Mouse (Mus musculus): ENCODE data around the gene Prss33. TPM values are rescaled to one million over a fixed set of nuclear protein-coding genes. Genes with fewer than 3 reads are reported as not detected.

Gene Prss33
- polyA plus RNA-seq, 1 experiment from 2014 or later, result not detected

DNA sequence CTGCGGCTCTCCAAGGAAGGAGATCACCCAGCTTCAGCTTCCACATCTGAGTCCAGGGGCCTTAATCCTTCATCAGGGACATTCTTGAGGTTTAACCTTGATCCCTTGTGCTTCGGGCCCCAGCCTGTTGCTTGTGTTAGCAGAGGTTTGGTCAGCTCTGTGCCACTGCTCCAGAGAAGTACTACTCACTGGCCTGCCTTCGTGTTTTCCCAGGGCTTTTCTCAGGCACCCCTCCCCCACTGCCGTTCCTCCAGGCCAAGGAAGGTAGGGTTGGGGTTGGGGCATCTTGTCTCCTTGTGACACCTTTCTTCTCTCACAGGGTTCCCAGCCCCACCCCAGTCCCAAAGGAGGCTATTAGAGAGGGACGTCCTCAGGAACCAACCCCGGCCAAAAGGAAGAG lies 13.8 kb downstream of the Prss33 start:
- H3K4me2 ChIP-seq, result no peak overlapping the region
- no peaks in the 10 kb centered on the region for H3K27me3 ChIP-seq
- H3K9me3 ChIP-seq (replicated peaks), result peaks cover 19% of the 10 kb centered on the region
- H3K36me3 ChIP-seq (ENCODE audit: poor library complexity, severe bottlenecking), result peaks cover 100% of the 10 kb centered on the region
- ATAC-seq, result no peak
- 82% methylated on average over 6 of the region's 6 CpGs for WGBS
- H3K4me3 ChIP-seq, result no peak overlapping the region
- peaks cover 11% of the 10 kb centered on the region for H3K4me1 ChIP-seq
- H3K9ac ChIP-seq, result no peak overlapping the region
- no peak overlapping the region for H3K27ac ChIP-seq

DNA sequence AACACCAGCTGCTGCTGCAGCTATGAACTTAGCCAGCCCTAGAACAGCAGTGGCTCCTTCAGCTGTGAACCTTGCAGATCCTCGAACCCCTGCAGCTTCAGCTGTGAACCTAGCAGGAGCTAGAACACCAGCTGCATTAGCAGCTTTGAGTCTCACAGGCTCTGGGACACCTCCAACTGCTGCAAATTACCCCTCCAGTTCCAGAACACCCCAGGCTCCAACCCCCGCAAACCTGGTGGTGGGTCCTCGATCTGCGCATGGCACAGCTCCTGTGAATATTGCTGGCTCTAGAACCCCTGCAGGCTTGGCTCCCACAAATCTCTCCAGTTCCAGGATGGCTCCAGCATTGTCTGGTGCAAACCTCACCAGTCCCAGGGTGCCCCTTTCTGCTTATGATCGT lies 15.1 kb downstream of the Prss33 start:
- no peak overlapping the region for H3K27ac ChIP-seq

DNA sequence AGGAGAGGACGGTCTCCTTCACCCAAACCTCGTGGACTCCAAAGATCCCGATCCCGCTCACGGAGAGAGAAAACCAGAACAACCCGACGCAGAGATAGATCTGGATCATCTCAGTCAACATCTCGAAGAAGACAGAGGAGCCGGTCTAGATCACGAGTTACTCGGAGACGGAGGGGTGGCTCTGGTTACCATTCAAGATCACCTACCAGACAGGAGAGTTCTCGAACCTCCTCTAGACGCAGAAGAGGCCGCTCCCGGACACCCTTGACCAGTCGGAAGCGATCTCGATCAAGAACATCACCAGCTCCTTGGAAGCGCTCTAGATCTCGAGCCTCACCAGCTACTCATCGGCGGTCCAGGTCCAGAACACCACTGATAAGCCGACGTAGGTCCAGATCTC lies 16.6 kb downstream of the Prss33 start:
- WGBS, result 98% methylated on average over 25 of the region's 25 CpGs
- peaks cover 100% of the 10 kb centered on the region for H3K36me3 ChIP-seq (ENCODE audit: poor library complexity, severe bottlenecking)
- no peak overlapping the region for H3K4me3 ChIP-seq
- H3K9me3 ChIP-seq (replicated peaks), result peaks cover 22% of the 10 kb centered on the region
- no peaks in the 10 kb centered on the region for H3K4me1 ChIP-seq
- no peaks in the 10 kb centered on the region for H3K27me3 ChIP-seq
- H3K9ac ChIP-seq, result no peak overlapping the region
- no peak overlapping the region for H3K27ac ChIP-seq
- H3K4me2 ChIP-seq, result no peak overlapping the region
- ATAC-seq, result no peak

More for the DNA sequence above, 15.1 kb downstream of the Prss33 start:
- H3K27me3 ChIP-seq, result no peaks in the 10 kb centered on the region
- WGBS, result 97% methylated on average over 5 of the region's 5 CpGs
- no peak for ATAC-seq
- H3K4me2 ChIP-seq, result no peak overlapping the region
- no peaks in the 10 kb centered on the region for H3K4me1 ChIP-seq
- no peak overlapping the region for H3K9ac ChIP-seq
- H3K4me3 ChIP-seq, result no peak overlapping the region
- H3K9me3 ChIP-seq (replicated peaks), result peaks cover 20% of the 10 kb centered on the region
- H3K36me3 ChIP-seq (ENCODE audit: poor library complexity, severe bottlenecking), result peaks cover 100% of the 10 kb centered on the region

DNA sequence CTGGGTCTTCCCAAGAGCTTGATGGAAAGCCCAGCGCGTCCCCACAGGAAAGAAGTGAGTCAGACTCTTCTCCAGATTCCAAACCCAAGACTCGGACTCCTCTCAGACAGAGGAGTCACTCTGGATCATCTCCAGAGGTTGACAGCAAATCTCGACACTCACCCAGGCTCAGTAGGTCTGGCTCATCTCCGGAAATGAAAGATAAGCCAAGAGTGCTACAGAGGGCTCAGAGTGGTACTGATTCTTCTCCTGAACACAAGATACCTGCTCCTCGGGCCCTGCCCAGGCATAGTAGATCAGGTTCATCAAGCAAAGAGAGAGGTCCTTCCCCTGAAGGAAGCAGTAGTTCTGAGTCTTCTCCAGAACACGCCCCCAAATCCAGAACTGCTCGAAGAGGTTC lies 17.3 kb downstream of the Prss33 start:
- H3K9ac ChIP-seq, result no peak overlapping the region
- peaks cover 22% of the 10 kb centered on the region for H3K9me3 ChIP-seq (replicated peaks)
- H3K27me3 ChIP-seq, result no peaks in the 10 kb centered on the region
- H3K4me3 ChIP-seq, result no peak overlapping the region
- H3K4me1 ChIP-seq, result no peaks in the 10 kb centered on the region
- no peak overlapping the region for H3K4me2 ChIP-seq
- H3K36me3 ChIP-seq (ENCODE audit: poor library complexity, severe bottlenecking), result peaks cover 100% of the 10 kb centered on the region
- H3K27ac ChIP-seq, result no peak overlapping the region
- 97% methylated on average over 8 of the region's 8 CpGs for WGBS
- ATAC-seq, result no peak

DNA sequence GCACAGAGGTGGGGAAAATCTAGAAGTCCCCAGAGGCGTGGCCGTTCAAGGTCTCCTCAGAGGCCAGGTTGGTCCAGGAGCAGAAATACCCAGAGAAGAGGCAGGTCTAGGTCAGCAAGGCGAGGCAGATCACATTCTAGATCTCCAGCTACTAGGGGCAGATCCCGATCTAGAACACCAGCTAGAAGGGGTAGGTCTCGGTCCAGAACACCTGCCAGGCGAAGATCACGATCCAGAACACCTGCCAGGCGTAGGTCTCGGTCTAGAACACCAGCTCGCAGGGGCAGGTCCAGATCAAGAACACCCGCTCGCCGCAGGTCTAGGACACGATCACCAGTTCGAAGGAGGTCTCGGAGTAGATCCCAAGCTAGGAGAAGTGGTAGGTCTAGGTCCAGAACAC lies 20.2 kb downstream of the Prss33 start:
- no peak for ATAC-seq
- Histone ChIP-seq H3K27ac (no peak overlapping the region), H3K36me3 (ENCODE audit: poor library complexity, severe bottlenecking) (peaks cover 96% of the 10 kb centered on the region), H3K4me2 (no peak overlapping the region), H3K27me3 (no peaks in the 10 kb centered on the region), H3K9ac (no peak overlapping the region), H3K4me1 (no peaks in the 10 kb centered on the region), H3K4me3 (no peak overlapping the region), H3K9me3 (replicated peaks) (peaks cover 22% of the 10 kb centered on the region)
- WGBS, result 98% methylated on average over 16 of the region's 16 CpGs

DNA sequence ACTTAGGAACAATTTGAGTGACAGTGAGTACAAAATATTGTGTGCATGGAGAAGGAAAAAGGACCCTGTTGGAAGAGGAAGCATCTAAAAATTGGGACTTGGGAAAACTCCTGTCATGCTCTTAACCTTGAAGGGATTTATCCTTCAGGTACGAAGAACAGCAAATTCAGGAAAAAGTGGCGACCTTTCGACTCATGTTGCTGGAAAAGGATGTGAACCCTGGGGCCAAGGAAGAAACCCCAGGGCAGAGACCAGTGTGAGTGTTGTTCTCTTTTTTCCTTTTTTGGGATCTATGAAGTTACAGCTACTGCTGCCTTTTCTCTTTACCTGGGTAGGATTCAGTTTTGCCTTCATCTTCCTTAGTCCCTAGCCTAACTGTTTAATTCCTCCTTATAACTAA lies 27.9 kb downstream of the Prss33 start:
- Histone ChIP-seq H3K27me3 (no peaks in the 10 kb centered on the region), H3K27ac (no peak overlapping the region), H3K36me3 (ENCODE audit: poor library complexity, severe bottlenecking) (peaks cover 61% of the 10 kb centered on the region), H3K9me3 (replicated peaks) (no peaks in the 10 kb centered on the region), H3K4me3 (no peak overlapping the region), H3K9ac (no peak overlapping the region), H3K4me1 (peaks cover 32% of the 10 kb centered on the region), H3K4me2 (no peak overlapping the region)
- 88% methylated on average over 3 of the region's 3 CpGs for WGBS
- ATAC-seq, result no peak

DNA sequence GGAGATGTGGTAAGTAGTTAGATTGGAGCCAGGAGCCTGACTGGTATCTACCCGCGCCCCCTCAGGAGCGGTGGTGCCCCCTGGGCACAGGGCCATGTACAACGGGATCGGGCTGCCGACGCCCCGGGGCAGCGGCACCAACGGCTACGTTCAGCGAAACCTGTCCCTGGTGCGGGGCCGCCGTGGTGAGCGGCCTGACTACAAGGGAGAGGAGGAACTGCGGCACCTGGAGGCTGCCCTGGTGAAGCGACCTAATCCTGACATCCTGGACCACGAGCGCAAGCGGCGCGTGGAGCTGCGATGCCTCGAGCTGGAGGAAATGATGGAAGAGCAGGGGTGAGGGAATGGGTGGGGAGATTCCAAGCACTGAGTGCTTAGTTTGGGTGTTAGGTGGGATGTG lies 29.0 kb downstream of the Prss33 start:
- Histone ChIP-seq H3K9me3 (replicated peaks) (no peaks in the 10 kb centered on the region), H3K36me3 (ENCODE audit: poor library complexity, severe bottlenecking) (peaks cover 50% of the 10 kb centered on the region), H3K4me3 (peak overlapping the region; percentile 3; the same call in 1 of the 2 replicates), H3K4me1 (peaks cover 37% of the 10 kb centered on the region), H3K4me2 (peak overlapping the region; percentile 21), H3K27ac (no peak overlapping the region), H3K27me3 (no peaks in the 10 kb centered on the region), H3K9ac (no peak overlapping the region; the same call in 1 of the 2 replicates)
- WGBS, result 83% methylated on average over 25 of the region's 25 CpGs
- ATAC-seq, result no peak

DNA sequence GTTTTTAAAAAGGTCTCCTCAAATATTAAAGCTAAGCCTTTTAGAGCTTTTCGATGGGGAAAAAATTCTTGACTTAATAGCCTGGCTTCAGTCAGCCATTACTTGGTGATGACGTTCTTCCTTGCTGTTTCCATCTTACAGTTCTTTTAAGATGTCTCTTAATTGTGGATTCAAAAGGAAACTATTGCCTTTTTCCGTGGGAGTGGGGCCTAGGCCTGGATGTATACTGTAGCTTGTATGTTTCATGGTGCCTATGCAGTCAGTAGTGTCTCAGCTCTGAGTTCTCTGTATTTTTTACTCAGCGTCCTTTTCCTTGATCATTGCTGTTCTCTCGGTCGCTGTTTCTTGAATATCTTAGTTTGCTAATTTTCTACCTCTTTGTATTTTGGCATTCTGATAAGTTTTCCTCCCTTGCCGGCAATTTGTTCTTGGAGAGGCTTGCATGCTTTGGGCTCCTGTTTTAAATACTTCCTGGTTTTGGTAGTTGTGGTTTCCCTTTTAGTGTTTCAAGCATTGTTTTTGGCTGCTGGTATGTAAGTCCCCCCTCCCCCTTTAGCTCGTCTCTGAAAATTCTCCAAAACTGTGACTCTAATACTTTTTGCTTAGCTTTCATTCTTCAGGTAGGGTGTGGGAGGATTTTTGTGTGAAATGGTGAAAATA lies 31.3 kb downstream of the Prss33 start:
- Histone ChIP-seq H3K9me3 (replicated peaks) (no peaks in the 10 kb centered on the region), H3K4me1 (peaks cover 37% of the 10 kb centered on the region), H3K9ac (peak overlapping the region; percentile 97), H3K36me3 (ENCODE audit: poor library complexity, severe bottlenecking) (peaks cover 28% of the 10 kb centered on the region), H3K27ac (no peak overlapping the region), H3K4me2 (peak overlapping the region; percentile 94), H3K27me3 (no peaks in the 10 kb centered on the region), H3K4me3 (peak overlapping the region; percentile 100)
- no peak for ATAC-seq
- 5% methylated on average over 8 of the region's 8 CpGs for WGBS

DNA sequence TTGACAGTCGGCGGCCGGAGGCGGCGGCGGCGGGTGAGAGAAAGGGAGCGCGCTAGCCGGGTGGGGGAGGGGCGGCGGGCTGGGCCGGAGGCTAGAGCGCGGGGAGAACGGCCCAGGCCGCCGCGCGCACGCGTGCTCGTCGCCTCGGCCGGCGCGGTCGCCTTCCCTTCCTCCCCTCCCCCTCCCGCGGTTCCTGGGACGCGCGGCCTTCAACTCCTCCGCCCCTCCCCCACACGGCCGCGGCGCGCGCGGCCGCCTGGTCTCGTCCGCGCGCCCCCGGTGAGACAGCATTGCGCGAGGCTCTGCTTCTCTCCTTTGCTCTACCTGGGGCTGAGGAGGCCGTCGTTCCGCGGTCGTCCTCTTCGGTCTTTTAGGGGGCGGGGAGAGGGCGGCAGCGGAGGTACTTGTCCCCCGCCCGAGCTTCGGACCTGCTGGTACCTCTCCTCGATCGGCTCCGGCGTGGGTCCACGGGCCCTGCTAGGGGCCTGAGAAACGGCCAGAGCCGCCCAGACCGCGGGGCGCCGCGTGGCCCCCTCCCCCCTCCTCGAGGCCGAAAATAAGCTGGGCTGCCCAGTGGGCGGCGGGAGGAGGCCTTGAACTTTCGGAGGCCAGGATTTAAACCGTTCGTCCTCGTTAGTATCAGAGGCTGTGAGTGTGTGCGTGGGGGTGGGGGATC lies 32.4 kb downstream of the Prss33 start:
- Histone ChIP-seq H3K27ac (peak overlapping the region; percentile 97), H3K4me2 (peak overlapping the region; percentile 94), H3K4me1 (peaks cover 37% of the 10 kb centered on the region), H3K4me3 (peak overlapping the region; percentile 100), H3K9ac (peak overlapping the region; percentile 97), H3K9me3 (replicated peaks) (no peaks in the 10 kb centered on the region), H3K36me3 (ENCODE audit: poor library complexity, severe bottlenecking) (peaks cover 17% of the 10 kb centered on the region), H3K27me3 (no peaks in the 10 kb centered on the region)
- under 1% methylated on average over 47 of the region's 83 CpGs for WGBS
- ATAC-seq, result peak; percentile 56

DNA sequence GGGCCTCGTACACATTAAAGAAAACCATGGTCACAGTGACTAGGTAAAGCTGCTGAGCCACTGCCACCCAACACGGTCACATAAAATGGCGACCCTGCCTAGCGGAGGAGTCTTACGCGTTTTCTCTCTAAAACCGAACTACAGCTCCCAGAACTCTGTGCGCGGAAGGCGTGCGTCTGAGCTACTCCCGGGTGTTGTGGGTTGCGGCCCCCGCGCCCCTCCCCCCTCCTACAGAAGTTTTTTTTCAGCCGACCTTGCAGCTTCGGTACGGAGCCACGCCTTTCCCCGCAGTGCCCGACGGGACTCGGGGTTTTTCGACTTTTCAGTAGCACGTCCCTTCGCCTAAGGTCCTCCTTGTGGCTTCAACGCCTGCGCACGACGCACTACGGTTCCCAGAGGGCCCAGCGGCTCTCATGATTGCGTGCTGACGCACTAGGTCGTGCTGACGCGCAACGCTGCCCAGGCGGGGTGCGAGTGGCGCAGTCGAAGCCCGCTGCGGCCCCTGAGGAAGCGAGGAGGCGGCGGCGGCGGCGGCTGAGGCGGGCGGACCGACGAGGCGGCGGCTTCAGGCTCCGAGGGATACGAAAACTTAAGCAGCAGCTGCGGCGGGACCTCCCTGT lies 33.0 kb downstream of the Prss33 start:
- WGBS, result under 1% methylated on average over 49 of the region's 60 CpGs
- Histone ChIP-seq H3K4me1 (peaks cover 37% of the 10 kb centered on the region), H3K9ac (peak overlapping the region; percentile 97), H3K9me3 (replicated peaks) (no peaks in the 10 kb centered on the region), H3K4me3 (peak overlapping the region; percentile 100), H3K4me2 (peak overlapping the region; percentile 94), H3K27ac (peak overlapping the region; percentile 97), H3K27me3 (no peaks in the 10 kb centered on the region), H3K36me3 (ENCODE audit: poor library complexity, severe bottlenecking) (peaks cover 11% of the 10 kb centered on the region)
- ATAC-seq, result peak; percentile 99

DNA sequence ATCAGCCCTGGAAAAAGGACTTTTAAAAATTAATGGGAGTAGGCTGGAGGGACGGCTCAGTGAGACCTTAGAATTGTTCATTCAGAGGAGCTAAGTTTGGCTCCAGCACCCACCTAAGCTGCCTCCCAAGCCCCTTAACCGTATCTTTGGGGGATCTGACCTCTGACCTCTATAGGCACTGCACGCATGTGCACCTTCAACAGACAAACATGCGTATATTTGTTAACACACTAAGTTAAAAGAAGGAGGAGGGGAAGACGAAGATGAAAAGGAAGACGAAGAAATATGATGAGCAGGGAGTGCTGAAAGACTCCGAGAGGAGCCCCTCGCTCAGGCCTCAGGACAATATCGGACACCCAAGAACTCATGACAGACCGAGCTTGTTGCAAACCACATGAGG lies 34.2 kb downstream of the Prss33 start:
- H3K9ac ChIP-seq, result no peak overlapping the region
- no peak overlapping the region for H3K4me2 ChIP-seq
- WGBS, result 95% methylated on average over 10 of the region's 10 CpGs
- no peak overlapping the region for H3K27ac ChIP-seq
- no peak for ATAC-seq
- no peak overlapping the region for H3K4me3 ChIP-seq
- H3K27me3 ChIP-seq, result no peaks in the 10 kb centered on the region
- no peaks in the 10 kb centered on the region for H3K36me3 ChIP-seq (ENCODE audit: poor library complexity, severe bottlenecking)
- H3K9me3 ChIP-seq (replicated peaks), result no peaks in the 10 kb centered on the region
- H3K4me1 ChIP-seq, result peaks cover 29% of the 10 kb centered on the region

DNA sequence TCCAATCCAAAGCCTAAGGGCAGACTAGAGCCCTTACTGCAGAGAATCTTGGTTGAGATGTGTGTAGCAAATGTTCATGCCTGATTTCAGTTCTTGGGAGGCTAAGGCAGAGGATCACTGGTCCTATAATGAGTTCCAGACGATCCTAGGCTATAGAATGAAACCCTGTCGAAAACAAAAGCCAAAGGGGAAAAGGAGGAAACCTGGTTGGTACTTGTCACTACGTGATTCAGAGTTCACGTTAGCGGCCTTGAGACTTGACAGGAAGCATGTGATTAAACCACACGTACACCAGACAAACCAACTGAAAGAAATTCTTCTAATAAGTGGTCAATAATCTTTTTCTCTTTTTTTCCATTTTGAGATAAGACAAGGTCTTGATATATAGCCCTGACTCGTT lies 38.5 kb downstream of the Prss33 start:
- ATAC-seq, result no peak
- no peak overlapping the region for H3K4me2 ChIP-seq
- no peak overlapping the region for H3K27ac ChIP-seq
- H3K27me3 ChIP-seq, result no peaks in the 10 kb centered on the region
- H3K4me1 ChIP-seq, result peaks cover 2% of the 10 kb centered on the region; the same call in 1 of the 2 replicates
- no peak overlapping the region for H3K9ac ChIP-seq
- no peak overlapping the region for H3K4me3 ChIP-seq
- no peaks in the 10 kb centered on the region for H3K36me3 ChIP-seq (ENCODE audit: poor library complexity, severe bottlenecking)
- H3K9me3 ChIP-seq (replicated peaks), result no peaks in the 10 kb centered on the region
- 81% methylated on average over 7 of the region's 7 CpGs for WGBS
